Mouse (Mus musculus) common myeloid progenitor, adult 5-6 weeks (primary cell): ENCODE measurements at regions not wholly inside any gene's neighbourhood (a gene's known extent, or its start where the extent isn't known, plus 50 kb on each side); places are given as distances from the start of the nearest gene placed in this dataset.

Experiments used
- ATAC-seq: replicated peaks from 2 replicates; pipeline ENCODE4 v1.8.0; 2016; ENCODE audit warnings: low read depth, mild to moderate bottlenecking, moderate TSS enrichment, inconsistent platforms; ENCODE audit not compliant: poor library complexity, severe bottlenecking

DNA sequence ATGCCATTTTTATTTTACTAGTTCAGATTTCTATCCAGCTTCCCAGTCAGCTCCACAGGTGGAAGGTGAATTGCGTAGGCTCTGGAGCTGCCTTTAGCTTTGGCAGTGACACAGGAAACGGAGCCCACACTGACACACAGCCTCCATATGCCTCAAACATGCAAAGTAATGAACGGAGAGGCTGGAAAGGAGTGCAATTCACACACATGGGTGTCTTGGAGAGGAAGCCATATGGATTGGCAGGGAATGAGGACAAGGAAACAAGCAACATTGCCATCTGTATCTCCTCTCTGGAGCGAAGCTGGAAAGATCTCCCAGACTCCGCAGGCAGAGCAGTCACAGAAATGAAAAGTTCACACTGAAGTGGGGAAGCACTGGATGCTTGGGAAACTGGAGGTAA, 201.6 kb upstream of the 4930452B06Rik start:
- no peak for ATAC-seq

DNA sequence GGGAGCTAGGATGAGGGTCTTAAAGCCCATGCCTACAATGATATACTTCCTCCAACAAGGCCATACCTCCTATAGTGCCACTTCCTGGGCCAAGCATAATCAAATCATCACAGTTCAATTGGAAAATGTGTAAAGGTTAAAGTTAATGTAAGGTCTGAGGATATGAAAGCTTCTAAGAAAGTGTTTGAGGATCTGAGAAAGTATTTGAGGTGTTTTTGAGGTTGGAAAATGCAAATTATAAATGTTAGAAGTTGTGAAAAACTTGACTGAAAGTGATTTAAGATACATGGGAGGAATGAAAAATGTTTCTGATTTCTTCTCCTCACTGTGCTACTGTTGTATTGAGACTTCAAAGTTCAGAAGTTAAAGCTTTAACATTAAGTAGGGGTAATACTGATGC, 185.5 kb upstream of the 4930452B06Rik start:
- ATAC-seq: no peak

DNA sequence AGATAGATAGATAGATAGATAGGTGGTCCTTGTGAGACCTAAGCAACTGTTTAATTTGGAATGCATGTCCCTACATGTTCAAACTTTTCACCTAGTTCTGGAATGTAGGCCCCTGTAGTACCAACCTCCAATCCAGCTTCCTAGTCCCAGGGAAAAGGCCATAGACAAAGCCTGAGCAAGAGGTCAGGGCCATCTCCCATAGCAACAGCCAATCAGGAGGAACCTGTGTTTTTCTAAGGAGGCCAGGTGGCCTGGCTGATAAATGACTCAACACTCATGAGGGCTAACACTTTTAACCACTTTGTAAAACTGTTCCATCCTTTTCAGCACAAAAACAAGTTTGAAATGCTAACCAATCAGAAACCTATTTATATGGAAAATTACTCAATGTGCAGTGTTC, 184.2 kb upstream of the 4930452B06Rik start:
- no peak for ATAC-seq

DNA sequence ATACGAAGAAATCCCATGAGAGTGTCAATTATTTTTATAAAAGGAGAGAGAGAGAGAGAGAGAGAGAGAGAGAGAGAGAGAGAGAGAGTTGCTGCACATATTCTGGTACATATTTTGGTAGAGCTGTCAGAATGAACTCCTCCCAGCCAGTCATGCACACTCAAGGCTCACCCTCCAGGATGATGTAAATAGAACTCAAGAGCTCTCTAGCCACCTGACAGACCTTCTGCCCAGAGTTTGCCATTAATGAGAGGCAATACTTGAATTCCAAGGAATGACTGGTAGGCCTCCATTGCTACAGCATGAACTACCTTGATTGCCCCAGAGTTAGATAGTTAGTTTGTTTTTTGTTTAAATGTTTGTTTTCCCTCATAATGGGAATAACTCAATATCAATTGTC, 167.5 kb upstream of the 4930452B06Rik start:
- no peak for ATAC-seq

DNA sequence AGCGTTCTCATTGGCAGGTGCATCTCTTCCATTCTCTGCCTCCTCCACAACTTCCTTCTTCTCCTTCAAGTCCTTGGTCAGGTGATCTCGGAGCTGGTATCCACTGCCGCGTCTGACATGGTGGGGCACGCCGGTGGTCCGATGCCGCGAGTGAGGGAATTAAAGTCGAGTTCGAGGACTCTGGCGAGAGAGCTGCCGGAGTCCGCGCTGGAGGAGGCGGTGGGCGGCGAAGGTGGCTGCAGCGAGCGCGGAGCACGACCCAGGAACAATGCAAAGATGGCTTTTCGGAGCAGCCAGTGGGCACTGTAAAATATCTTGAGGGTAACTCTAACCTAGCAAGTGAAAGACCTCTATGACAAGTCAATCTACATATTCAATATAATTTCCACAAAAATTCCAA, 134.2 kb upstream of the 4930452B06Rik start:
- ATAC-seq: peak; percentile 96

DNA sequence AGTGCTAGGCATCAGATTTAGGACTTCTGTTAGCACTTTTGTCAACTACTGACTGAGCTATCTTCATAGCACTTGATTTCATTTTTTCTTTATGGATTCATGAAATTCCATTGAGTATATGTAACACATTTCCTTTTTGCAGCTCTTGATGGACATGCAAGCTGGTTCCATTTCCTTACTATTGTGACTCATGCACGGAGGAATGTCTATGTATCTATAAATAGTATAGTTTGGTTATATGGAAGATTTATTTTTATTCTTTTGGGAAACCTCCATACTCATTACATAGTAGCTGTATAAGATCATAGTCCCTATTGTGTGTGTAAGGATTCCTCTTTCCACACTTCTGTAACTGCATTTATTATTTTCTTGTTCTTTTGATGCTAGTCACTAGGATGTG, 123.3 kb upstream of the 4930452B06Rik start:
- no peak for ATAC-seq

DNA sequence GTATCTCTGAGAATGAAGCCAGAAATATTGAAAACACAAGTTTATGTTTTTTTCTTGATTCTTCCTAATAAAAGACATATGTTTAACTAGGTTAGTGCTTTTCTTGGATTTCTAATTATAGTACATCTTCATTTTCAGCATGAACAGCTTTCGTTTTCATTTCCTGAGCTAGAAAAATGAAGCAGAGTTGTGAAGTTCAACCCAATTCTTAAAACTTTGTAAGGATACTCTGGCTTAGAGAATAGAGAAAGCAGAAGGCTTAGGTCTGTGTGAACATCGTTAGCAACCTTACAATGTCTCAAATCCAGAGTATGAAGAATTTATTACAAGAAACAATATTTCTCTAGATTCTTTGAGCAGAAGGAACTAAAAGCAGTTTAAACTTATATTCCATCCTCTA, 94.5 kb upstream of the 4930452B06Rik start:
- no peak for ATAC-seq

DNA sequence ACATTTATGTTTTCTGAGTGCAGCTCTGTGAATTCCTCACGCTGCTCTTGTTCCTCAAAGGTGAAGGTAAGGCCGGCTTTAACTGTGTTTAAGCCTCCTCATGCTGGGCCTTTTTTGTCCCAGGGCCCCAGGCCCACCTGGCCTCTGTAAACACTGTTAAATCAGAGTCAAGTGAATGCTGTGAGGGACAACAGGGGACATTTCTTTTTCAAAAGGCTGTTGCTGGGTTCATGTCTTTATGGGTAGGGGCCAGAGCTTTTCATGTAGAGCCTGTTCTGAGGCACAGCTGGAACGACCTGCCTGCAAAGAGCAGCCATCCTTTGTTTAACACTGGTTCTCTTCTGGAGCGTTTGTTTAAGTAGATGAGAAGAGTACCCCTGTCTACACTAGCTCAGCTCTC, 70.8 kb upstream of the 4930452B06Rik start:
- ATAC-seq: no peak

DNA sequence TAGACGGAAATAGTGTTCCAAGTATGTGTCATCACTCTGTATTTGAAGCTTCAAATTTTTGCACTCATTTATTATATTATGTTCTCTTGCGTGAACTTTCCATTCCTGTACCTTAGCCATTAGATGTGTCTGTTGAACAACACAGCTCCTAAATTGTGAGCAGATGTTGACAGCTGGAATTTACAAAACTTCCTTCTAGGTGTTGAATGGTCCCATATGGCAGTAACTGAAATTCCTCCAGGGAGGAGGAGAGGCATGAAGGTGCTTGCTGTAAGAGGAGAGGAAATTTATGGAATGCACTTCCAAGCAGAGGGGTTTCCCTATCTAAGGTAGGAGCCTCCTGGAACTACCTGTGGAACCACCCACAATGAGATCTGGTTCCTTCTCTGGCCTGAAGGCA, 67.2 kb upstream of the 4930452B06Rik start:
- no peak for ATAC-seq

DNA sequence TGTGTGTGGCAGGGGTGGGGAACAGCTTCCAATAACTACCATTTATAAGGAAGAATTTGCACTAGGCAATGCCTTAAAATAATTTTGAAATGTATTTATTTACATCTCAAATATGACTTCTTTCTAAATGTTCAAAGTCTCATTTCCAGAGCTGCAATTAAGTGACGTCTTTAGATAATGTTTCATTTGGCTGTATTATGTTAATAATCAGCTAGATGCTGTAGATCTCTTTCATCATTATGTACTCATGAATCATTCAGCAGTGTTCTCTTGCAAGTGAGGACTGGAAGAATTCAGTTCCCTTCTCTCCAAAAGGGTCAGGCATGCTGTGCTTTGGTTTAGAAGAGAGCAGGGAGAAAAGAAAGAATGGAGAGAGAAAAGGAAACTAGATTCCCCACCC, 61.3 kb upstream of the 4930452B06Rik start:
- ATAC-seq: no peak
